Mouse (Mus musculus): ENCODE results near the gene Lbhd1. TPM values are rescaled to one million over a fixed set of nuclear protein-coding genes. Genes with fewer than 3 reads are reported as not detected.

The Lbhd1 gene
- polyA plus RNA-seq, 1 experiment from 2014 or later: 27.5 TPM

DNA sequence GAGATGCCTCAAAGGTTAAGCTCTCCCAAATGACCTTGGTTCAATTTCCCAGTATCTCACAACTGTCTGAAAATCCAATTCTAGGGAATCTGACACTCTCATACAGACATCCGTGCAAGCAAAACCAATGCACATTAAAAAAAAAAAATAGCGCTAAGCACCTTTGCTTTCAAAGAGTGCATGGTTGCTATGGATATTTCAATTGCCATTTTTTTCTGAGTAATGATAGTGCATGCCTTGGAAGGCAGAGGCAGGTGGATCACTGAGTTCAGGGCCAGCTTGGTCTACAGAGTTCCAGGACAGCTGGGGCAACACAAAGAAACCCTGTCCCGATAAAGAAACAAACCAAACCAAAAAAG lies 2.5 kb upstream of the Lbhd1 start:
- Histone ChIP-seq H3K4me3 (ENCODE audit: low read depth, low read length) (peak overlapping the region; percentile 94), H3K4me2 (ENCODE audit: low read depth, low read length) (peak overlapping the region; percentile 98), H3K9me3 (ENCODE audit: low read length) (no peaks in the 10 kb centered on the region), H3K36me3 (replicated peaks; ENCODE audit: insufficient read depth, low read length) (peaks cover 11% of the 10 kb centered on the region), H3K27ac (ENCODE audit: low read depth) (no peak overlapping the region), H3K27me3 (ENCODE audit: insufficient read depth, low read length) (no peaks in the 10 kb centered on the region), H3K9ac (replicated peaks) (peak overlapping the region; percentile 53), H3K4me1 (ENCODE audit: insufficient read depth) (peaks cover 10% of the 10 kb centered on the region)
- TF ChIP-seq EP300 (IDR thresholded peaks at IDR 0.05; ENCODE audit: low read depth) (no peak), CTCF (IDR thresholded peaks at IDR 0.05; ENCODE audit: low read depth) (no peak)
- WGBS (ENCODE audit: insufficient replicate concordance): 8% methylated on average over 3 of the region's 3 CpGs
- ATAC-seq: no peak; the same call in 1 of the 2 replicates
- no peak for DNase-seq

DNA sequence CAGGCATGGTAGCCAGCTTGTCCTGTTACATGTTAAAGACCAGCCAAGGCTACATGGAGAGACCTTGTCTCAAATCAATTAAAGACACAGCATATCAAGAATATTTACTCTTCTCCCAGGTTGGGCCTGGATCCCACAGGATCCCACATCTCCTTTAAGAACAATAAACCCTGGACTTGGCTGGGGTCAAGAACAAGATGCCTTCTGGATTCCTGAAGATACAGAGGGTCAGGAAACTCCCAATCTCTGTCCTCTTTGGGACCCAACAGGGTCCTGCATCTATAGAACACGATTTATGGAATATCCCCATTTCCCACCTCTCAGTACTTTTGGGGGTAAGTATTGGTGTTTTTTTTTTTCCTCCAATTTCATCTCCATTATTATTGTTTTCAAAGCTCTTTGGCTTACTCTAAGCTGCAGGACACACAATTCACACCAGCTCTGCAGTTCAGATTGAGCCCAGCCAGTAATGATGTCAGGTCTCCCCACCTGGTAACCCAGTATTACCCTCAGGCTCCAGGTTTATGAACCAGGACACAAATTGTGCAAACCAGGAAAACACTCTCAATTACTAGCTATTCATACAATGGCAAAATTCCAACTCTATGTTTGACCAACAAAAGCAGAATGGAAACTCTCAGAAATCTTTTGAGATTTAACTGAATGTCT lies 3.5 kb downstream of the Lbhd1 start:
- DNase-seq: no peak
- Histone ChIP-seq H3K9ac (replicated peaks) (no peak overlapping the region), H3K4me2 (ENCODE audit: low read depth, low read length) (peak overlapping the region; percentile 70), H3K9me3 (ENCODE audit: low read length) (no peaks in the 10 kb centered on the region), H3K27ac (ENCODE audit: low read depth) (peak overlapping the region; percentile 79; the same call in 1 of the 2 replicates), H3K36me3 (replicated peaks; ENCODE audit: insufficient read depth, low read length) (peaks cover 10% of the 10 kb centered on the region; the same call in 1 of the 2 replicates), H3K4me1 (ENCODE audit: insufficient read depth) (peaks cover 15% of the 10 kb centered on the region), H3K4me3 (ENCODE audit: low read depth, low read length) (no peak overlapping the region), H3K27me3 (ENCODE audit: insufficient read depth, low read length) (no peaks in the 10 kb centered on the region)
- no peak for TF ChIP-seq EP300 (IDR thresholded peaks at IDR 0.05; ENCODE audit: low read depth)
- no peak for TF ChIP-seq CTCF (IDR thresholded peaks at IDR 0.05; ENCODE audit: low read depth)
- 56% methylated on average over 1 of the region's 1 CpGs for WGBS (ENCODE audit: insufficient replicate concordance)
- no peak for ATAC-seq

DNA sequence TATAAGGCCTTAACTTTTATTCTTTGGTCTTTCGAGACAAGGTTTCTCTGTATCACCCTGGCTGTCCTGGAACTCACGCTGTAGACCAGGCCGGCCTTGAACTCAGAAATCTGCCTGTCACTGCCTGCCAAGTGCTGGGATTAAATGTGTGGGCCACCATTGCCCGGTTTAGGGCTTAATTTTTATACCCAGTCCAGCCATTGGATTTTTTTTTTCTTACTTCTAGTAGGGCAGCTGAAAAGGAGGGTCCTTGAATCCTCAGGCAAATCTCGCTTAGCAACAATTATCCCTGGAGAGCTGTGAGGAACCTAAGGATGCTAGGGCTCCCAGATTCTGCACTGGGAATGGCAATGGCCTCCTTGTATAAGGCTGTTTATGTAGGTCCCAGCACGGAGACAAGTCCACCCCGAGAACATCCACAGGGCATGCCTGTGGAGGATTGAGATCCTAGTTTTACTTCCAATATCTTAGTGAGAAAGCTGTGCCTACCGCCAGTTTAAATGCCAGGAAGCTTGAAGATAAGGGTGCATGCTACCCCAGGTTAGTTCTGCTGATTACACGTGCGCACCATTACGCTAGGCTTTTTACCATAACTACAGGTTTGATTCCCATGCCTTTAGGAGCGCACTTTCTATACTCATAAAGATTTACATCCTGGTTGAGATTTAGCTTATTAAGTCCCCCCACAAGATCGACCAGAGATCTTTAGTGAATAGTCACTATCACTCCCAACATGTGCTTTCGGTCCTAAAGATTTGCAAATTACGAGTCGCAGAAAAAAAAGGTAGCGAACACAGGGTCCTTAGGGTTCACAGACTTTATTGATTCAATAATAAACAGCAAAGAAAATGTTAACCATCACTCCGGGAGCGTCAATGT lies 4.3 kb downstream of the Lbhd1 start:
- Histone ChIP-seq H3K4me1 (ENCODE audit: insufficient read depth) (peaks cover 15% of the 10 kb centered on the region), H3K9me3 (ENCODE audit: low read length) (no peaks in the 10 kb centered on the region), H3K9ac (replicated peaks) (peak overlapping the region; percentile 69), H3K27me3 (ENCODE audit: insufficient read depth, low read length) (no peaks in the 10 kb centered on the region), H3K4me2 (ENCODE audit: low read depth, low read length) (peak overlapping the region; percentile 70), H3K4me3 (ENCODE audit: low read depth, low read length) (peak overlapping the region; percentile 61), H3K36me3 (replicated peaks; ENCODE audit: insufficient read depth, low read length) (peaks cover 10% of the 10 kb centered on the region; the same call in 1 of the 2 replicates), H3K27ac (ENCODE audit: low read depth) (peak overlapping the region; percentile 79)
- DNase-seq (no peak), ATAC-seq (no peak)
- TF ChIP-seq EP300 (IDR thresholded peaks at IDR 0.05; ENCODE audit: low read depth) (no peak), CTCF (IDR thresholded peaks at IDR 0.05; ENCODE audit: low read depth) (no peak)
- WGBS (ENCODE audit: insufficient replicate concordance): 16% methylated on average over 19 of the region's 19 CpGs

DNA sequence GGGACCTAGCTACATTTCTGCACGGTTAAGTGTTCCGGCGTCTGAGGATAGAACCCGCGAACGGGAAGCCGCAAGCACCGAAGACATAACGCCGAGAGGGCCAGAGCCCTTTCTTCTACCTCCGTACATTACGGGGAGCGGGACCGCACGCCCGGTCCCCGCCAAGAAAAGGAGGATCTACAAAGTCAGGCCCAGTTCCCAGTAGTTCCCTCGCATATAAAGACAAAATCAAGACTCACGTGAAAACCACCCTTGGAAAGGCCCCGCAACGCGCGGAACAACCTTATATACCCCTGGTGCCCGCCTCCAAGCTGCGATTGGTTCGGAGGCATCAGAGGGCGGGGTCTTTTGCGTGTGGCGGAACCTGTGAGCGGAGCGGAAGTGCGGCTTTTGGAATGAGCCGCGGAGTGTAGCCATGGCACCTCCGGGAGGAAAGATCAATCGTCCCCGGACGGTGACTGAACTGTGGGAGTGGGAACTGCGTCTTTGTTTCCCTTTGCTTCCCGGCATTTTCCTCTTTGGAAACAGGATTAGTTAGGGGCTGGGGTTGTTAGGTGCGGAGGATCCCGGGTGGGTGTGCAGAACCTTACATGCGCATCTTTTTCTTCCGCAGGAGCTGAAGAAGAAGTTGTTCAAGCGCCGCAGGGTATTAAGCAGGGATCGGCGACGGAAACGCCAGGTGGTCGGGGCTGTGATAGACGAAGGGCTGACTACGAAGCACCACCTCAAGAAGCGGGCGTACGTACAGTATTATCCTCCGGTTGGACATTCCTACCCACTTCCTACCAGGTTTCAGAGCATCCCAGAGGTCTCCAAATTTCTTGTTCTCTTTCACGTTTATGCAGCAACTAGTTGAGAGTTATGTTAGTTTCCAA lies 5.2 kb downstream of the Lbhd1 start, which contains the start of the genes 1810009A15Rik and Gm49416:
Gene 1810009A15Rik, plus strand, starts transcription at position 343 of the 875 bp plus-strand sequence.
Gene Gm49416, plus strand, starts transcription at position 416 of the 875 bp plus-strand sequence.
- Histone ChIP-seq H3K9me3 (ENCODE audit: low read length) (no peaks in the 10 kb centered on the region), H3K4me3 (ENCODE audit: low read depth, low read length) (peak within 1 kb of the TSS; percentile 61), H3K4me1 (ENCODE audit: insufficient read depth) (peaks cover 17% of the 10 kb centered on the region), H3K4me2 (ENCODE audit: low read depth, low read length) (peak within 1 kb of the TSS; percentile 70), H3K9ac (replicated peaks) (peak within 1 kb of the TSS; percentile 69), H3K27me3 (ENCODE audit: insufficient read depth, low read length) (no peaks in the 10 kb centered on the region), H3K36me3 (replicated peaks; ENCODE audit: insufficient read depth, low read length) (peaks cover 10% of the 10 kb centered on the region; the same call in 1 of the 2 replicates), H3K27ac (ENCODE audit: low read depth) (peak within 1 kb of the TSS; percentile 79)
- under 1% methylated on average over 58 of the region's 58 CpGs for WGBS (ENCODE audit: insufficient replicate concordance)
- DNase-seq: peak; percentile 97
- ATAC-seq: peak; percentile 94
- TF ChIP-seq EP300 (IDR thresholded peaks at IDR 0.05; ENCODE audit: low read depth) (no peak), CTCF (IDR thresholded peaks at IDR 0.05; ENCODE audit: low read depth) (no peak)

DNA sequence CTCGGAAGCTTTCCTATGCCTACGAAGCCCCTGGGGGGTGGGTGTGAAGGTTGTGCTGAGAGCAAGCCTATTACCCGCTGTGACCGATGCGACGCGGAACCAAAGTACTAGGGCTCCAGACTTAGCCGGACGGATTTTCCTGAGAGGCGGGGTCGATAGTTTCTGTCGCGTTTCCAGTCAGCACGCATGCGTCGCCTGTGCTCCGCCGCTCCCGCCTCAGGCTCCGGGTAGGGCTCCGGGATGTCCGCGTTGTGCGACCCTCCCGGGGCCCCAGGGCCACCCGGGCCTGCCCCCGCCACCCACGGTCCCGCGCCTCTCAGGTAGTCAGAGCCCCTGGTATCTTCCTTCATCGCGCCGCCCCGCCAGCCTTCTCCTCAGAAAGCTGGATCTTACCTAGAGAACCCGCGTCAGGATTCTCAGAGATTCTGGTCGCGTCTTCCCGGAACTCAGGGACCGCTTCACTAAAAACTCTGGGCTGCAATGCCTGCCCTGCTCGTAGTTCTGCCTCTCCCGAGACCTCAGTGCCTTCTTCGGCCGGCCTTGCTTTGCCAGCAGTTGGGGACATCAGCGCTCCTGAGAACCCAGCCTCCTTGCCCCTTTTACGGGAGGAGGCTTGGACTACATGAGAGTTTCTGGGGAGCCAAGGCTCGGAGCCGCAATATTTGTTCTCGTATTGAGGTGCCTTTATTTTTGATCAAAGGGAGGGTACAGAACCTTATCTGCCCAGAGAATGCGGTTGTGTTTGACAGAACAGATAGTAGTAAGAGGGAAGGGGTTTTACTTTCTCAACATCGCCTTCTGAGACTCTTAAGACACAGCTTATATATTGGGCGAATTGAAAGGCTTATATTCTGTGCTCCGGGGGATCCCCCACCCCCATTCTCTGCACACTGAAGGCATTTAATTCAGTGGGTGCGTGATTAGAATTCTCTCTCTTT lies 9.6 kb downstream of the Lbhd1 start, which contains the start of gene Ints5:
Gene Ints5, plus strand, starts transcription at position 177 of the 938 bp plus-strand sequence.
- Histone ChIP-seq H3K9me3 (ENCODE audit: low read length) (no peaks in the 10 kb centered on the region), H3K27ac (ENCODE audit: low read depth) (peak within 1 kb of the TSS; percentile 66), H3K9ac (replicated peaks) (peak within 1 kb of the TSS; percentile 93), H3K27me3 (ENCODE audit: insufficient read depth, low read length) (no peaks in the 10 kb centered on the region), H3K4me1 (ENCODE audit: insufficient read depth) (peaks cover 26% of the 10 kb centered on the region), H3K36me3 (replicated peaks; ENCODE audit: insufficient read depth, low read length) (peaks cover 16% of the 10 kb centered on the region; the same call in 1 of the 2 replicates), H3K4me3 (ENCODE audit: low read depth, low read length) (peak within 1 kb of the TSS; percentile 91), H3K4me2 (ENCODE audit: low read depth, low read length) (peak within 1 kb of the TSS; percentile 92)
- DNase-seq (peak; percentile 89), ATAC-seq (peak; percentile 56)
- under 1% methylated on average over 51 of the region's 54 CpGs for WGBS (ENCODE audit: insufficient replicate concordance)
- TF ChIP-seq EP300 (IDR thresholded peaks at IDR 0.05; ENCODE audit: low read depth) (no peak), CTCF (IDR thresholded peaks at IDR 0.05; ENCODE audit: low read depth) (no peak)

Measured in liver, postnatal 0 days (tissue).